Mouse (Mus musculus) ES-Bruce4 (cell line): Measurements from ENCODE around the gene Fam84a. TPM values are rescaled to one million over a fixed set of nuclear protein-coding genes. Genes with fewer than 3 reads are reported as not detected.
A peak's percentile ranks its signal among the peaks of the same experiment; 100 is the strongest.

Experiments used
- H3K27ac ChIP-seq: 2 replicates; pipeline ENCODE4 v1.5.1; 2012; ENCODE audit warnings: low read length, inconsistent platforms; ENCODE audit not compliant: insufficient read depth
- H3K27me3 ChIP-seq: 2 replicates; pipeline ENCODE4 v1.6.1; 2012; ENCODE audit warnings: mild to moderate bottlenecking, low read length, inconsistent platforms; ENCODE audit not compliant: control insufficient read depth, poor library complexity, insufficient read depth, severe bottlenecking
- H3K36me3 ChIP-seq: 2 replicates; pipeline ENCODE4 v1.6.1; 2012; ENCODE audit warnings: inconsistent platforms, mild to moderate bottlenecking, low read length, moderate library complexity; ENCODE audit not compliant: control insufficient read depth, poor library complexity, insufficient read depth, severe bottlenecking
- H3K4me1 ChIP-seq: one replicate; pipeline ENCODE4 v1.8.1; 2011; ENCODE audit warnings: low read length; ENCODE audit not compliant: control insufficient read depth, insufficient read depth
- H3K4me3 ChIP-seq: 2 replicates; pipeline ENCODE4 v1.5.1; 2011; ENCODE audit warnings: low read depth, mild to moderate bottlenecking, low read length
- H3K9ac ChIP-seq: 2 replicates; pipeline ENCODE4 v1.6.1; 2012; ENCODE audit warnings: low read depth, mild to moderate bottlenecking, inconsistent platforms; ENCODE audit not compliant: poor library complexity, severe bottlenecking
- H3K9me3 ChIP-seq: replicated peaks from 2 replicates; pipeline ENCODE4 v1.6.1; 2012; ENCODE audit warnings: mild to moderate bottlenecking, low read length, inconsistent platforms; ENCODE audit not compliant: control insufficient read depth, poor library complexity, insufficient read depth, severe bottlenecking
- CTCF ChIP-seq: IDR thresholded peaks from one replicate; pipeline ENCODE4 v1.8.1; 2011; ENCODE audit warnings: low read depth, low read length
- EP300 ChIP-seq: IDR thresholded peaks from 2 replicates; pipeline ENCODE4 v1.6.1; 2011; ENCODE audit warnings: low read depth, low read length; ENCODE audit not compliant: insufficient read depth
- POLR2A ChIP-seq: IDR thresholded peaks from one replicate; pipeline ENCODE4 v1.8.1; 2011; ENCODE audit warnings: low read length; ENCODE audit not compliant: insufficient read depth
- polyA plus RNA-seq: library from polyadenylated mRNA; stranded (reverse); fragments of >200 nt; gene quantifications from 2 replicates; pipeline ENCODE4 v1.2.4, GENCODE M21; 2011; ENCODE audit warnings: low read depth; ENCODE audit not compliant: missing spikeins, insufficient read depth, insufficient read length

Gene Fam84a
- polyA plus RNA-seq = 0.37 and 0.66 TPM in 2 replicates

GRCm38 (mm10) chr12:14151921-14152320 lies at the start of gene Fam84a:
Gene Fam84a (minus strand): TSS chr12:14152054.
- Histone ChIP-seq H3K27me3 (peaks cover 5% of the 10 kb centered on the region), H3K4me3 (peak within 1 kb of the TSS; percentile 70), H3K9ac (peak within 1 kb of the TSS; percentile 23), H3K36me3 (no peaks in the 10 kb centered on the region), H3K9me3 (no peaks in the 10 kb centered on the region), H3K4me1 (no peaks in the 10 kb centered on the region), H3K27ac (no peak within 1 kb of the TSS)
- TF ChIP-seq EP300 (no peak), CTCF (no peak), POLR2A (peak; percentile 36)

- no peaks in the 10 kb centered on the region for H3K4me1 ChIP-seq
- TF ChIP-seq POLR2A (no peak), EP300 (no peak), CTCF (no peak)
- H3K36me3 ChIP-seq = no peaks in the 10 kb centered on the region
- H3K9ac ChIP-seq = no peak overlapping the region
- no peak overlapping the region for H3K4me3 ChIP-seq
- H3K9me3 ChIP-seq = no peaks in the 10 kb centered on the region
- H3K27ac ChIP-seq = no peak overlapping the region
- no peaks in the 10 kb centered on the region for H3K27me3 ChIP-seq
Observed at GRCm38 (mm10) chr12:14195479-14195878, 43.6 kb upstream of the Fam84a start.

GRCm38 (mm10) chr12:14186689-14187195 lies 34.9 kb upstream of the Fam84a start:
- TF ChIP-seq EP300 (no peak), POLR2A (no peak), CTCF (no peak)
- H3K27me3 ChIP-seq = no peaks in the 10 kb centered on the region
- H3K27ac ChIP-seq = no peak overlapping the region
- no peaks in the 10 kb centered on the region for H3K4me1 ChIP-seq
- no peak overlapping the region for H3K9ac ChIP-seq
- no peak overlapping the region for H3K4me3 ChIP-seq
- H3K9me3 ChIP-seq = no peaks in the 10 kb centered on the region
- no peaks in the 10 kb centered on the region for H3K36me3 ChIP-seq

- Histone ChIP-seq H3K27me3 (no peaks in the 10 kb centered on the region), H3K9ac (no peak overlapping the region), H3K4me1 (no peaks in the 10 kb centered on the region), H3K27ac (no peak overlapping the region), H3K4me3 (no peak overlapping the region), H3K36me3 (no peaks in the 10 kb centered on the region), H3K9me3 (no peaks in the 10 kb centered on the region)
- TF ChIP-seq CTCF (no peak), EP300 (no peak), POLR2A (no peak)
Observed at GRCm38 (mm10) chr12:14165713-14166112, 13.9 kb upstream of the Fam84a start.

- H3K9me3 ChIP-seq = no peaks in the 10 kb centered on the region
- H3K9ac ChIP-seq = no peak overlapping the region
- H3K27me3 ChIP-seq = no peaks in the 10 kb centered on the region
- H3K4me3 ChIP-seq = no peak overlapping the region
- TF ChIP-seq CTCF (no peak), POLR2A (no peak), EP300 (no peak)
- H3K27ac ChIP-seq = no peak overlapping the region
- H3K4me1 ChIP-seq = no peaks in the 10 kb centered on the region
- H3K36me3 ChIP-seq = no peaks in the 10 kb centered on the region
Observed at GRCm38 (mm10) chr12:14164936-14165335, 13.1 kb upstream of the Fam84a start.

- Histone ChIP-seq H3K27me3 (peaks cover 5% of the 10 kb centered on the region), H3K36me3 (no peaks in the 10 kb centered on the region), H3K9ac (no peak overlapping the region), H3K9me3 (no peaks in the 10 kb centered on the region), H3K4me3 (no peak overlapping the region), H3K4me1 (no peaks in the 10 kb centered on the region), H3K27ac (no peak overlapping the region)
- no peak for TF ChIP-seq POLR2A
Observed at GRCm38 (mm10) chr12:14152426-14152825, 572 bp upstream of the Fam84a start.
